Mouse (Mus musculus): ENCODE results near the gene Slc6a9. TPM values are rescaled to one million over a fixed set of nuclear protein-coding genes. Genes with fewer than 3 reads are reported as not detected.

The Slc6a9 gene
- polyA plus RNA-seq, 1 experiment from 2014 or later: 5.3 TPM

DNA sequence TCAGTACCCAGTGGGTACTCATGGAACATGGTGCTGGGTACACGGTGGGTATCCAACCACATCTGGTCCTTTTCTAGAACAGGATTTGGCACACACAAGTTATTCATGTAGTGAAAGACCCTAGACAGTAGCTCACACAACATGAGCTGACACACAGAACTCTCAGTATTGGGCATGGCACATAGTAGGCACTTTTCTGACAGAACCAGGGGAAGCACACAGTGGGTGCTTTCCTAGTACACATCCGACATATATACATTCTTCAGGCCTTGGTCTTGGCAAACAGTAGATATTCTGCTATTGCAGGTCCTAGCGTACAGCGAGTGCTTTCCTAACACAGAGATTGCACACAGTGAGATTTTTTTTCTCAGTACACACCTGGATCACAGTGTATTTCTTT, 12.0 kb downstream of the Slc6a9 start:
- ATAC-seq (replicated peaks; ENCODE audit: extremely low read depth, insufficient read depth, low FRiP score): no peak
- 94% methylated on average over 4 of the region's 4 CpGs for WGBS
- Histone ChIP-seq H3K4me3 (ENCODE audit: low read length) (no peak overlapping the region), H3K27me3 (ENCODE audit: control insufficient read depth, insufficient read depth, low read length) (no peaks in the 10 kb centered on the region), H3K27ac (ENCODE audit: low read length) (no peak overlapping the region), H3K9ac (ENCODE audit: low read length) (no peak overlapping the region), H3K4me2 (ENCODE audit: low read depth, low read length) (no peak overlapping the region), H3K4me1 (ENCODE audit: control insufficient read depth, insufficient read depth, low read length) (0 out of 2 replicates have a peak, but pooled peaks cover 2% of the 10 kb centered on the region), H3K9me3 (replicated peaks; ENCODE audit: control insufficient read depth, low read length) (no peaks in the 10 kb centered on the region), H3K36me3 (ENCODE audit: control insufficient read depth, insufficient read depth) (no peaks in the 10 kb centered on the region)

- no peak for ATAC-seq (replicated peaks; ENCODE audit: extremely low read depth, insufficient read depth, low FRiP score)
- H3K9me3 ChIP-seq (replicated peaks; ENCODE audit: control insufficient read depth, low read length): no peaks in the 10 kb centered on the region
- no peak overlapping the region for H3K27ac ChIP-seq (ENCODE audit: low read length)
Measured at GRCm38 (mm10) chr4:117847011-117847410, 12.7 kb downstream of the Slc6a9 start.

GRCm38 (mm10) chr4:117849063-117849462, 14.8 kb downstream of the Slc6a9 start:
- 48% methylated on average over 17 of the region's 17 CpGs for WGBS
- H3K9ac ChIP-seq (ENCODE audit: low read length): no peak overlapping the region
- H3K27ac ChIP-seq (ENCODE audit: low read length): no peak overlapping the region
- no peaks in the 10 kb centered on the region for H3K9me3 ChIP-seq (replicated peaks; ENCODE audit: control insufficient read depth, low read length)
- no peak overlapping the region for H3K4me2 ChIP-seq (ENCODE audit: low read depth, low read length)
- H3K27me3 ChIP-seq (ENCODE audit: control insufficient read depth, insufficient read depth, low read length): no peaks in the 10 kb centered on the region
- H3K4me1 ChIP-seq (ENCODE audit: control insufficient read depth, insufficient read depth, low read length): 0 out of 2 replicates have a peak, but pooled peaks cover 2% of the 10 kb centered on the region
- no peak overlapping the region for H3K4me3 ChIP-seq (ENCODE audit: low read length)
- no peaks in the 10 kb centered on the region for H3K36me3 ChIP-seq (ENCODE audit: control insufficient read depth, insufficient read depth)
- ATAC-seq (replicated peaks; ENCODE audit: extremely low read depth, insufficient read depth, low FRiP score): no peak

More at GRCm38 (mm10) chr4:117847011-117847410, 12.7 kb downstream of the Slc6a9 start:
- WGBS: 68% methylated on average over 2 of the region's 2 CpGs
- H3K4me3 ChIP-seq (ENCODE audit: low read length): no peak overlapping the region
- H3K36me3 ChIP-seq (ENCODE audit: control insufficient read depth, insufficient read depth): no peaks in the 10 kb centered on the region
- 0 out of 2 replicates have a peak, but pooled peaks cover 2% of the 10 kb centered on the region for H3K4me1 ChIP-seq (ENCODE audit: control insufficient read depth, insufficient read depth, low read length)
- H3K4me2 ChIP-seq (ENCODE audit: low read depth, low read length): no peak overlapping the region
- no peak overlapping the region for H3K9ac ChIP-seq (ENCODE audit: low read length)
- H3K27me3 ChIP-seq (ENCODE audit: control insufficient read depth, insufficient read depth, low read length): no peaks in the 10 kb centered on the region

GRCm38 (mm10) chr4:117849506-117849905, 15.2 kb downstream of the Slc6a9 start:
- ATAC-seq (replicated peaks; ENCODE audit: extremely low read depth, insufficient read depth, low FRiP score): no peak

GRCm38 (mm10) chr4:117850176-117850575, 15.9 kb downstream of the Slc6a9 start:
- Histone ChIP-seq H3K4me2 (ENCODE audit: low read depth, low read length) (no peak overlapping the region), H3K27ac (ENCODE audit: low read length) (no peak overlapping the region), H3K36me3 (ENCODE audit: control insufficient read depth, insufficient read depth) (no peaks in the 10 kb centered on the region), H3K4me1 (ENCODE audit: control insufficient read depth, insufficient read depth, low read length) (peaks cover 7% of the 10 kb centered on the region; the same call in 1 of the 2 replicates), H3K4me3 (ENCODE audit: low read length) (no peak overlapping the region), H3K9ac (ENCODE audit: low read length) (no peak overlapping the region), H3K9me3 (replicated peaks; ENCODE audit: control insufficient read depth, low read length) (no peaks in the 10 kb centered on the region), H3K27me3 (ENCODE audit: control insufficient read depth, insufficient read depth, low read length) (no peaks in the 10 kb centered on the region)
- 74% methylated on average over 7 of the region's 7 CpGs for WGBS
- ATAC-seq (replicated peaks; ENCODE audit: extremely low read depth, insufficient read depth, low FRiP score): no peak

More at GRCm38 (mm10) chr4:117849506-117849905, 15.2 kb downstream of the Slc6a9 start:
- peaks cover 5% of the 10 kb centered on the region; the same call in 1 of the 2 replicates for H3K4me1 ChIP-seq (ENCODE audit: control insufficient read depth, insufficient read depth, low read length)
- whole genome bisulfite sequencing: 79% methylated on average over 5 of the region's 5 CpGs
- H3K9ac ChIP-seq (ENCODE audit: low read length): no peak overlapping the region
- no peak overlapping the region for H3K4me2 ChIP-seq (ENCODE audit: low read depth, low read length)
- no peak overlapping the region for H3K4me3 ChIP-seq (ENCODE audit: low read length)
- H3K36me3 ChIP-seq (ENCODE audit: control insufficient read depth, insufficient read depth): no peaks in the 10 kb centered on the region
- no peaks in the 10 kb centered on the region for H3K27me3 ChIP-seq (ENCODE audit: control insufficient read depth, insufficient read depth, low read length)
- H3K27ac ChIP-seq (ENCODE audit: low read length): no peak overlapping the region
- H3K9me3 ChIP-seq (replicated peaks; ENCODE audit: control insufficient read depth, low read length): no peaks in the 10 kb centered on the region

- Histone ChIP-seq H3K4me2 (ENCODE audit: low read depth, low read length) (no peak overlapping the region), H3K27me3 (ENCODE audit: control insufficient read depth, insufficient read depth, low read length) (no peaks in the 10 kb centered on the region), H3K36me3 (ENCODE audit: control insufficient read depth, insufficient read depth) (no peaks in the 10 kb centered on the region), H3K4me3 (ENCODE audit: low read length) (no peak overlapping the region), H3K9ac (ENCODE audit: low read length) (no peak overlapping the region), H3K9me3 (replicated peaks; ENCODE audit: control insufficient read depth, low read length) (no peaks in the 10 kb centered on the region), H3K4me1 (ENCODE audit: control insufficient read depth, insufficient read depth, low read length) (peaks cover 9% of the 10 kb centered on the region; the same call in 1 of the 2 replicates), H3K27ac (ENCODE audit: low read length) (no peak overlapping the region)
- WGBS: 66% methylated on average over 7 of the region's 7 CpGs
- peak; percentile 33; the same call in 1 of the 2 replicates for ATAC-seq (replicated peaks; ENCODE audit: extremely low read depth, insufficient read depth, low FRiP score)
Measured at GRCm38 (mm10) chr4:117850871-117851270, 16.6 kb downstream of the Slc6a9 start.

DNA sequence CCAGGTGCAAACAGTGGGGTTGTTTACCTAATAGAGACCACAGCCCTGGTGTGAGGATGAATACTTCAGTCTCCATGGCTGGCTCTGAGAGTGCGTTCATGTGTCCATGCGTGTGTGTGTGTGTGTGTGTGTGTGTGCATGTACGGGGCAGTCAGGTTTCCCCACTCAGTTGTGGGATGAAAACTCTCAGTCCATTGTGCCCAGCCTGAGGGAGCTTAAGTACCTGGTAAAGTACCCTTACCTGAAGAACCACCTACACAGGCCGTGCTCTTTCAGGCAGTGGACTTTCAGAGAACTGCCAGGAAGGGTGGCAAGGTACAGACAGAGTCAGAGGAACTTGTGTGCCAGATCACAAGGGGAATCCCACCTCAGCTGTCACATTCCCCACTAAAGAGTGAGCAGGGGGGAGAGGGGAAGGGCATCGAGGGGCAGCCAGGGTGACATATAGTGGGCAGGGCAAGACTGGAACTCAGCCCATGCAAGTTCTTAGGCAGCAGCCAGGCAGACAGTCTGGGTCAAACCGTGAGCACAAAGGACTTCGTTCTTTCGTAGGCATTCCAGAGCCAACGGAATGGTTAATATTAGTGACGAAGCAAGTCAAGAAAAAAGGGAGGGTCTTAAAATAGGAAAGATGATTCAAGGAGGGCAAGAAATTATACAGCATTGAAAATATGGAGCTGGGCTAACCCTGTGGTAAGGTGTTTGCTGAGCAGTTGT, 18.0 kb downstream of the Slc6a9 start:
- peaks cover 9% of the 10 kb centered on the region; the same call in 1 of the 2 replicates for H3K4me1 ChIP-seq (ENCODE audit: control insufficient read depth, insufficient read depth, low read length)
- H3K4me3 ChIP-seq (ENCODE audit: low read length): no peak overlapping the region
- no peaks in the 10 kb centered on the region for H3K27me3 ChIP-seq (ENCODE audit: control insufficient read depth, insufficient read depth, low read length)
- no peaks in the 10 kb centered on the region for H3K36me3 ChIP-seq (ENCODE audit: control insufficient read depth, insufficient read depth)
- ATAC-seq (replicated peaks; ENCODE audit: extremely low read depth, insufficient read depth, low FRiP score): no peak
- no peak overlapping the region for H3K27ac ChIP-seq (ENCODE audit: low read length)
- WGBS: 87% methylated on average over 10 of the region's 10 CpGs
- no peak overlapping the region for H3K9ac ChIP-seq (ENCODE audit: low read length)
- H3K9me3 ChIP-seq (replicated peaks; ENCODE audit: control insufficient read depth, low read length): no peaks in the 10 kb centered on the region
- H3K4me2 ChIP-seq (ENCODE audit: low read depth, low read length): no peak overlapping the region

DNA sequence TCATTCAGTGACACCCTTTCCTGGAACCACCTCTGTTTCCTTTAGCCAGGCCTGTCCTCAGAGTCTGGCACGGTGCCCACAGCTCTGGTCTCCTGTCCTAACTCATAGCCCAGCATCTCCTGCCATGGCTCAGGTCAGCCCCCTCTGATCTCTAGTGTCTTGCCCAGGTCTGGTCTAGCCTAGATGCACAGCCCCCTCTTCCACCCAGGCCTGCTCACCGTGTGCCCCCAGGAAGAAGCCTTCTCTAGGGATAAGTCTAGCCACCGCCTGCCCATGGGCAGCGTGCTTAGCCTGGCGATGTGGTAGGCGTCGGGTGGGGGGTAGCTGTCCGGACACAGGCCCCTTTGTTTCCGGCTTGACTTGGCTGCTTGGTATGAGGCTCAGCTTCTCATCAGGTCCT, 20.8 kb downstream of the Slc6a9 start:
- no peak overlapping the region for H3K4me2 ChIP-seq (ENCODE audit: low read depth, low read length)
- no peak overlapping the region for H3K9ac ChIP-seq (ENCODE audit: low read length)
- no peaks in the 10 kb centered on the region for H3K9me3 ChIP-seq (replicated peaks; ENCODE audit: control insufficient read depth, low read length)
- H3K27me3 ChIP-seq (ENCODE audit: control insufficient read depth, insufficient read depth, low read length): no peaks in the 10 kb centered on the region
- no peaks in the 10 kb centered on the region for H3K36me3 ChIP-seq (ENCODE audit: control insufficient read depth, insufficient read depth)
- H3K4me1 ChIP-seq (ENCODE audit: control insufficient read depth, insufficient read depth, low read length): peaks cover 7% of the 10 kb centered on the region; the same call in 1 of the 2 replicates
- ATAC-seq (replicated peaks; ENCODE audit: extremely low read depth, insufficient read depth, low FRiP score): no peak
- no peak overlapping the region for H3K27ac ChIP-seq (ENCODE audit: low read length)
- H3K4me3 ChIP-seq (ENCODE audit: low read length): no peak overlapping the region
- WGBS: 74% methylated on average over 9 of the region's 9 CpGs

DNA sequence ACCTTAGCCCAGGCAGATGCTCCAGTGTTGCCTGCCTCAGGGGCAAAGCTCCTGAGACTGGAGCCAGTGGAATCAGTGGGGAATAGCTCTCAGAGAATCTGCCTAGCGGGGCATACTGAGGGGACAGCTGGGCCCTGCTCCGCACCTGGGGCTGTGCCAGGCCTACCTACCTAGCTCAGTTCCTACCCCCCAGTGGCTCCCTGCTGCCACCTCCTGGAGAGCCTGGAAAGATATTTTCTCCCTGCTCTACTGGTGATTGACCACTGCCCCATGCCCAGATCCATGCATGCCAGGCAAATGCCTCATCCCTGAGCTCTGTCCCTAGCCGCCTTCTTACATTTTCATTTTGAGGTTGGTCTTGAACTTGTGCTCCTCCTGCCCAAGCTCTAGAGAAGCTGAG, 24.5 kb downstream of the Slc6a9 start:
- no peak overlapping the region for H3K9ac ChIP-seq (ENCODE audit: low read length)
- H3K27me3 ChIP-seq (ENCODE audit: control insufficient read depth, insufficient read depth, low read length): no peaks in the 10 kb centered on the region
- H3K9me3 ChIP-seq (replicated peaks; ENCODE audit: control insufficient read depth, low read length): no peaks in the 10 kb centered on the region
- no peaks in the 10 kb centered on the region for H3K36me3 ChIP-seq (ENCODE audit: control insufficient read depth, insufficient read depth)
- no peak overlapping the region for H3K27ac ChIP-seq (ENCODE audit: low read length)
- H3K4me1 ChIP-seq (ENCODE audit: control insufficient read depth, insufficient read depth, low read length): peaks cover 7% of the 10 kb centered on the region; the same call in 1 of the 2 replicates
- no peak overlapping the region for H3K4me3 ChIP-seq (ENCODE audit: low read length)
- no peak overlapping the region for H3K4me2 ChIP-seq (ENCODE audit: low read depth, low read length)
- WGBS: 71% methylated on average over 3 of the region's 3 CpGs
- no peak for ATAC-seq (replicated peaks; ENCODE audit: extremely low read depth, insufficient read depth, low FRiP score)

Data from heart, embryonic 16.5 days (tissue).